Mouse (Mus musculus) urinary bladder, postnatal 36 days (tissue): ENCODE data around the gene Gpx6.

Experiments used
- DNase-seq, 2 experiments: peaks; one replicate each; pipeline ENCODE4 v3.0.0; 2022; ENCODE audit warnings: low spot score in 2 of 2, mixed read lengths in 1 of 2

Gene Gpx6

DNA sequence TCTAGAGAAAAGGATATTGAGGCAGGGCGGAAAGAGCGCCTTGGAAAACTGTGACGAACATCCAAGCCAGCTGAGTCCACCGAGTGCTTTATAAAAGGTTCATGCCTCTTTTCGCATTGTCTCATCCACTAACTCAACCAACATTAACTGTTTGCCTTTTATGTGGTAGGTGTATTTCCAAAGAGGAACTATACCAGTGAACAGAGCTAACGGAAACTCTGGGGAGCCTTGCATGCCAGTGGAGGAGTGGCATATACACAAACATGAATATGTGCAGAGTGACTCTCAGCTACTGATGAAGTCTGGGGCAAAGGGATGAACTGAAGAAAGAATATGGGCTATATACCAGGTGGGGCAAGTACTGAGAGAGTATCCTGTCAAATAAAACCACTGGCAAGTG is 11.5 kb downstream of the Gpx6 start:
- DNase-seq, result no peak

DNA sequence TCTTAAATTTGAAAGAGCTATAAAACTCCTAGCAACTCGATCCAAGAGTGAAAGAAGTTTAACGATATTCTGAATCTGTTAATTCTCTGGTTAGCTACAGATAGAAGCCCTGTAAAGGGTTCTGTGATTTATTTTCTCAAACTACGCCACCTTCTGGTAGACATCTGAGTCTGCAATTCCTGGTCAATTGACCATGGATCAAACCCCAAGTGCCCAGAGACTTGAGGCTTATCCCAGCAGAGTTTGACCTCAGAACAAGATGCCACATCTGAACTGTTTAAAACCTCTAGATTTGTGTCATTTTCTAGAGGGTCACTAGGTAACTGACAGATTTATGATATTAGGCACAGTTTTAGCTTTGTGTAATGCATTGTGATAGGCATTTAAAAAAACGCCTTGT is 14.3 kb downstream of the Gpx6 start:
- DNase-seq, result no peak

DNA sequence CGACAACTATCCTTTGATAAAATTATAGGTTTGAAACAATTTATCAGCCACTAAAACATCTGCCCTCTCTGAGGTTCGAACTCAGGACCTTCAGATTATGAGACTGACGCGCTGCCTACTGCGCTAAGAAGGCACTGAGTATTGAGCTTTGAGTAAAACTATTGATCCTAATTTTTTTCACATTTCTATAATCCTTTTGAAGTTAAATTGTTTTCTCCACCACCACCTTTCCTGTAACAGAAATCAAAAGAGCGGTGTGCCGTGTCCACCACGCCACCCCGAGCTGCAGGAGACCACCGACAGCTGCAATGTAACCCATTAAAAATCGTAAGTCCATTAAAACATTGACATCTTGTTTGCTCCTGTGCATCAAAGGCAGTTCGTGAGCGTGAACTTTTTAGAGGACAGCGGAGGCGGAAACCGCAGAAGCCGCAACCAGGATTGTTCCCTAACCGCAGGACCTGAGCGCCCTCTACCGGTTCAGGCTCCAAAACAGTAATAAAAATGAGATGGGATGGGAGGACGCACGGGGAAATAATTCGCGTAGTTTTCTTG is 14.8 kb downstream of the Gpx6 start:
- DNase-seq, result peak; percentile 68 to 73

DNA sequence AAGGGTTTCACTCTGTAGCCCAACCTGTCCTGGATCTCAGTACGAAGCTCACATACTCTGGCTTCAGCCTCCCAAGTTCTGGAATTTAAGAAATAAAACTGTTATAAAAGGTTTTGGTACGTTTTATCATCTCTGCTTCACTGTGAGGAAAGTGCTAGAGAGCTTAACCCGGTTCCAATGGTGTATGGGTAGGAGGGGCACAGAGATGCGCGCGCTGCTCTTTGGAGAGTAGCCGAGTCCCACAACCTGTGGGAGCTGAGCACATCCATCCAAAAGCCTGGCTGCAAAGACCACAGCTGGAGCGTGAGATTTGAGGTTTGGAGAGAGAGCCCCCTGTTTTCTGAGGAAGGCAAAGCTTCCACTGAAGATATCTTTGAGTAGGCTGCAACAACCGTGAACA is 15.5 kb downstream of the Gpx6 start:
- no peak for DNase-seq

DNA sequence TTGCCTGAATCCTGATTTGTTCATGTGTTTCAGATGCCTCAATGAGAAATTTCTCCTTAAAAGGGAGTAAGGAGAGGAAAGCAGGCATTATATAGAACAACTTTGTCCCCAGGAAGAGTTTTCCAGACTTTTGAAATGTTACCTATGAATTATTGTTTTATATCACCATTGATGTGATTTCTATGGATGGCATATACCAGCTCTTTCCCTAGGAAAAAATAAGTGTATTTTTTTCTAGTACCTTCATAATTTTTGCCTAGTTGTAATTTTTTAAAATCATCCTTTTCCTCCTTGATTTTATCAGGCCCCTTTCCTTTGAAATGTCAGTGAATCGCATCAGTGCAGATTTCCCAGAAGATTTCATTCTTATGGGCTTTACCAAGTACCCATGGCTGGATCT is 34.7 kb downstream of the Gpx6 start, which contains the start of gene Olfr1367:
TSS of gene Olfr1367 (plus strand) at position 301 of the 400 bp plus-strand sequence.
- no peak for DNase-seq

DNA sequence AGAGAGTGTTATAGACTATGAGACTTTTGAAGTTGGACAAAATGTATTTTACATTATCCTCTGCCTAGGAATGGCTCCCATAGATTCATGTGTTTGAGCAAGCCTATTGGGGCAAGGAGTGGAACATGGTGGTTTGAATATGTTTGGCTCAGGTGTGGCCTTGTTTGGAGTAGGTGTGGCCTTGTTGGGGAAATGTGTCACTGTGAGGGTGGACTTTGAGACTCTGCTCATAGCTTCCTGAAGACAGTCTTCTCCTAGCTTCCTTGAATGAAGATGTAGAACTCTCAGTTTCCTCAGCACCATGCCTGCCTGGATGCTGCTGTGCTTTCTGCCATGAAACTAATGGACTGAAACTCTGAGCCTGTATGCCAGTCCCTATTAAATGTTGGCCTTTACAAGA is 38.7 kb downstream of the Gpx6 start:
- DNase-seq, result no peak

DNA sequence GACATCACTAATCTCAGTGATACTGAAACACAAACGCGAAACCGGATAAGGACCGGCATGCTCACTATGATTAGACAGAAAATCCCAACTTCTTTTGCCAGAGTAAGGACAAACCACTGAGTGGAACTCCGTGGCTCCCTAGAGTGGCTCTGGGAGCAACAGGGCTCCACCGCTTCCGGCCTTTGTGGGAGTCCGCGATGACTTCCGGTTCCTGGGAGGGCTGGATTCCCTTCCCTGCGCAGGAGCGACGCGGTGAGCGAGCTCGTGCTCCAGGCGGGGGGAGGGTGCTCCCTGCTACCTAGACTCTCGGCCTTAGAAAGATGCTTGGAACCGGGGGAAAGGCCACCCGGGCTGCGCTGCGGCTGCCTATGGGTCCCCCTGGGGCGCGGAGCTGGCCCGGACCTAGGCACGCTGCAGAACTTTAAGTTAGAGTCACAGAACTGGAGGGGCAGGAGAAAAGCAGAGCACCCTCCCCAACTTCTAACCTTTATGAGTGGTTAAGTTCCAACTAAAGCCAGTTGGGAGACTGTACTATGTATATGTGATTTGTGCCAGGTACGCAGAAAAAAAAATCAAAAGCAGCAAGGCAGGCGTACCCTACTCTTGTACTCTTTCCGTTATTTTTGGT is 50.8 kb downstream of the Gpx6 start, which contains the start of gene Zscan12:
TSS of gene Zscan12 (plus strand) at position 200 of the 628 bp plus-strand sequence.
- DNase-seq, result peak; percentile 84 to 90

DNA sequence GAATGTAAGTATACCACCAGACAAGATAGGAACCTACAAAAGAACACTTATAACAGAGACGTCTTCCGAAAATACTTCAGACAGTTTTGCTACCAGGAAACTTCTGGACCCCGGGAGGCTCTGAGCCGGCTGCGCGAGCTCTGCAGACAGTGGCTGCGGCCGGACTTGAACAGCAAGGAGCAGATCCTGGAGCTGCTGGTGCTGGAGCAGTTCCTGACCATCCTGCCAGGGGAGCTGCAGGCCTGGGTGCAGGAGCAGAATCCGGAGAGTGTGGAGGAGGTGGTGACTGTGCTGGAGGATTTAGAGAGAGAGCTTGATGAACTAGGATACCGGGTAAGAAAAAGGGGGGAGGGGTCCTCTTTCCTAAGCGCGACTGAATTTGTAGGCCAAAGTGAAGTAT is 51.8 kb downstream of the Gpx6 start:
- no peak for DNase-seq

DNA sequence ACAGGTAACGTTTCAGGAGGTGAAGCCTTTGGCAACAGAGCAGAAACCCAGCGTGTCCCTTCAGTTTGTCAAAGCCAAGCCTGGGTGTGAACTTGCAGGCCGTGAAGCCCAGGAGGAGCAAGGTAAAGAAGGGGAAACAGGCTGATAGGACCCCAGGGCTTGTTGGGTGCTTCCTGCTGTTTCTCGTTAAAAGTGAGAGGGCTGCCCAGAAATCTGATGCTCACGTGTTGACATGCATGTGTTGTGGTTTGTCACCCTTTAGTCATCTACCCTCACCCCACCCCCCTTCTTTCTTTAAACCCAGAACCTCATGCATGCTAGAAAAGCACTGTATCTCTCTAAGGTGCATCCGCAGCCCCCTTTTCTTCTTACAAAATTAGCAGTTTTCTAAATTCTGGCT is 54.7 kb downstream of the Gpx6 start:
- no peak for DNase-seq
